Mouse (Mus musculus) adipose tissue, adult 10 weeks (tissue): ENCODE measurements around the gene Gm26992. TPM values are rescaled to one million over a fixed set of nuclear protein-coding genes. Genes with fewer than 3 reads are reported as not detected.

Source experiments
- polyA plus RNA-seq: library from polyadenylated mRNA; stranded (reverse); fragments of 350-450 nt; fragmentation: Illumina TruSeq; extraction: RNeasy Lipid Tissue Mini Kit (QIAGEN cat#74804); gene quantifications from one replicate; pipeline ENCODE4 v1.2.3, GENCODE M21; 2014; ENCODE audit warnings: low read depth, low replicate concordance

Gm26992 gene
- not detected for polyA plus RNA-seq

GRCm38 (mm10) chrX:103421710-103422109 is at the start of gene Gm26992:
Gene Gm26992 (plus strand): TSS chrX:103422010.

DNA sequence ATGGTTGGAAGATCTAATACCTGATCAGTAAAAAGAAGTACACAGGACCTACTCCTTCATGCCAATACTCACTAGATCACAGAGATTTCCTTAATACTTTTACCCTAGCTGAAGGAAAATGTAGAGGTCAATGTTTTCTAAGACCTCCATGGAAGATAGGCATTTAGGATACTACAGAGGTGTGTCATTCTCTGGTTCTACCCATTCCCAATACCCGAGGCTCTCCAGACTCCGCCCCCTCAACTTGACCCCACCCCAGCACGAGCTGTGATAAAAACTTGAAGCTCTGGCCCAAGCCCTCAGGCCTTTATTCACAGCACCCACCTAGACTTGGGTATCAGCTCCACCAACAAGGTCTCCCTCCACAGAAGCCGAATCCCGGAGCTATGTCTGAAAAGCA is 7.6 kb upstream of the Gm26992 start, which contains the start of gene Tsx:
Gene Tsx (plus strand): TSS at position 301 of the 400 bp plus-strand sequence.

Other genes with a start within 250 kb of the Gm26992 start
- gene Nap1l2, start 235.4 kb upstream of the Gm26992 start, polyA plus RNA-seq: 0.89 TPM
- not detected for gene Cdx4, start 100.6 kb upstream of the Gm26992 start, polyA plus RNA-seq
- gene Chic1, start 65.5 kb upstream of the Gm26992 start, polyA plus RNA-seq: 2.7 TPM
- gene Tsx, start 7.5 kb upstream of the Gm26992 start, polyA plus RNA-seq: 1.3 TPM
- 1.7 TPM for gene Zcchc13, start 208.6 kb downstream of the Gm26992 start, polyA plus RNA-seq